8 mouse cellular contexts compared by ENCODE assay signal in genomic region chr5:64070081-64070673, GRCm38 (mm10). TPM values are rescaled to one million over a fixed set of nuclear protein-coding genes. Genes with fewer than 3 reads are reported as not detected.
DNase-seq lines count a peak whose midpoint lies in the region; ATAC-seq and TF ChIP-seq lines count a peak whose summit lies in the region.

No protein-coding gene starts in this region.

- 0 out of 2 replicates have a peak, but pooled peaks cover 2% of the 10 kb centered on the region for H3K4me1 ChIP-seq in limb, embryonic 11.5 days (ENCODE audit: control insufficient read depth, insufficient read depth, low read length)
- H3K4me1 ChIP-seq in midbrain, embryonic 15.5 days: no peaks in the 10 kb centered on the region
- H3K4me1 ChIP-seq in stomach, embryonic 14.5 days (ENCODE audit: control insufficient read depth, insufficient read depth, low read length): no peaks in the 10 kb centered on the region

- TF ChIP-seq CTCF in gastrocnemius, adult 2 months (IDR thresholded peaks at IDR 0.05): peak; percentile 94

- H3K27ac ChIP-seq in gastrocnemius, adult 2 months: no peak overlapping the region
- no peak overlapping the region for H3K27ac ChIP-seq in limb, embryonic 11.5 days (replicated peaks; ENCODE audit: low read depth, low read length)
- no peak overlapping the region for H3K27ac ChIP-seq in midbrain, embryonic 15.5 days
- H3K27ac ChIP-seq in stomach, embryonic 14.5 days (ENCODE audit: low read length): no peak overlapping the region

- DNase-seq in 3T3-L1 (ENCODE audit: low read depth, low spot score): peak; percentile 98
- DNase-seq in NIH3T3 (ENCODE audit: low read depth): peak; percentile 89
- DNase-seq in cerebellum, postnatal 10 days: peak; percentile 88 to 89
- DNase-seq in gastrocnemius, adult 2 months: peak; percentile 73
- peak; percentile 74 for DNase-seq in induced T-regulatory cell, adult 2 months (ENCODE audit: low read depth)
- DNase-seq in limb, embryonic 11.5 days (ENCODE audit: low spot score): peak; percentile 80

- 25% methylated on average over 4 of the region's 4 CpGs for WGBS in limb, embryonic 11.5 days
- WGBS in midbrain, embryonic 15.5 days: 35% methylated on average over 4 of the region's 4 CpGs
- WGBS in stomach, embryonic 14.5 days: 17% methylated on average over 4 of the region's 4 CpGs

- peak; percentile 80; the same call in 1 of the 2 replicates for ATAC-seq in limb, embryonic 11.5 days (ENCODE audit: insufficient number of reproducible peaks, low FRiP score, low TSS enrichment, low read depth)
- ATAC-seq in midbrain, embryonic 15.5 days (replicated peaks): 0 out of 2 replicates have a peak, but pooled peaks have one; percentile 56
- ATAC-seq in stomach, embryonic 14.5 days (ENCODE audit: insufficient number of reproducible peaks, insufficient read depth, low FRiP score, low read depth): peak; percentile 67; the same call in 1 of the 2 replicates

- no peak overlapping the region for H3K9ac ChIP-seq in limb, embryonic 11.5 days (ENCODE audit: low read length)
- H3K9ac ChIP-seq in midbrain, embryonic 15.5 days: no peak overlapping the region
- H3K9ac ChIP-seq in stomach, embryonic 14.5 days (replicated peaks; ENCODE audit: low read depth, low read length): no peak overlapping the region

- H3K4me2 ChIP-seq in limb, embryonic 11.5 days (ENCODE audit: low read depth, severe bottlenecking): no peak overlapping the region
- no peak overlapping the region for H3K4me2 ChIP-seq in midbrain, embryonic 15.5 days
- H3K4me2 ChIP-seq in stomach, embryonic 14.5 days (replicated peaks; ENCODE audit: low read depth, low read length): no peak overlapping the region

- intact Hi-C loops in gastrocnemius, adult 2 months (cut with DNase I): loop anchor here (1.0 kb wide), 1 partner anchor 164 kb away; no protein-coding TSS in a partner anchor

- no peaks in the 10 kb centered on the region for H3K36me3 ChIP-seq in limb, embryonic 11.5 days (ENCODE audit: control insufficient read depth, insufficient read depth, low read length)
- no peaks in the 10 kb centered on the region for H3K36me3 ChIP-seq in midbrain, embryonic 15.5 days (replicated peaks)
- H3K36me3 ChIP-seq in stomach, embryonic 14.5 days (ENCODE audit: control insufficient read depth, insufficient read depth, low read length): no peaks in the 10 kb centered on the region

- no peaks in the 10 kb centered on the region for H3K9me3 ChIP-seq in limb, embryonic 11.5 days (ENCODE audit: control insufficient read depth, low read length)
- no peaks in the 10 kb centered on the region for H3K9me3 ChIP-seq in midbrain, embryonic 15.5 days
- no peaks in the 10 kb centered on the region for H3K9me3 ChIP-seq in stomach, embryonic 14.5 days (ENCODE audit: control insufficient read depth, low read depth, low read length)

- no peak overlapping the region for H3K4me3 ChIP-seq in gastrocnemius, adult 2 months
- no peak overlapping the region for H3K4me3 ChIP-seq in limb, embryonic 11.5 days (ENCODE audit: low read depth, low read length)
- no peak overlapping the region for H3K4me3 ChIP-seq in midbrain, embryonic 15.5 days
- no peak overlapping the region for H3K4me3 ChIP-seq in stomach, embryonic 14.5 days (ENCODE audit: low read depth, low read length)

- H3K27me3 ChIP-seq in limb, embryonic 11.5 days (ENCODE audit: control insufficient read depth, insufficient read depth, low read length): no peaks in the 10 kb centered on the region
- H3K27me3 ChIP-seq in midbrain, embryonic 15.5 days (replicated peaks): no peaks in the 10 kb centered on the region
- no peaks in the 10 kb centered on the region for H3K27me3 ChIP-seq in stomach, embryonic 14.5 days (ENCODE audit: control insufficient read depth, insufficient read depth, low read length)

RNA-seq across cellular contexts. Expression of gene Pgm2, which starts 22.6 kb away (rescaled TPM):
- total RNA-seq in gastrocnemius, adult 2 months (2021): 1 to 10 TPM; 1.8 to 2.9 TPM
- polyA plus RNA-seq in limb, embryonic 11.5 days (2014; fragmentation: Nextera tagmentation; extraction: Ambion mirVana): 27.2 and 28.5 TPM in 2 replicates
- polyA plus RNA-seq in midbrain, embryonic 15.5 days (2015; fragmentation: Nextera tagmentation; extraction: Ambion mirVana): 17.3 and 17.7 TPM in 2 replicates
- 33.2 and 34.4 TPM in 2 replicates for polyA plus RNA-seq in stomach, embryonic 14.5 days (2014; fragmentation: Nextera tagmentation; extraction: Ambion mirVana)
